Mouse (Mus musculus): ENCODE data around the gene Olfr522.

DNA sequence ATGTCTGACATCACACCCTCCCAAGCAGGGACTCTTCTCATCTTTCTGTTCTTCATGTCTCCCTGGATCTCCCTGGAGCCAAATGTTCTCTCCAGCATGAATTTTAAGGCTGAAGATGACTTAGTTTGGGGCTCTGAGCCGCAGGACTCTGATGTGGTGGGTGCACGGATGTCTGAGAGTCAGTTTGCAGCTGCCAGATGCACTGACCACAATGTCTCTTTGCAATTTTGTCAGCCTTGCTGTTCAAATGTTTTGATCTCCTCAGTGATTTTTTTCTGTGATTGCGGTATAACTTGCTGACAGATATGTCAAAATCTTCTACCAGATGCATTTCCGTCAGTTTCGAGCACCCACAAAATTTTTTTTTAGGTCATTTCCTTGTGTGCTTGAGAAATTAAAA lies 49.3 kb upstream of the Olfr522 start:
- TF ChIP-seq TBP (conservative IDR thresholded peaks at IDR 0.05; ENCODE audit: low read depth, low read length) (no peak), CTCF (conservative IDR thresholded peaks at IDR 0.05 in 1 of 2, IDR thresholded peaks at IDR 0.05 in 1 of 2; ENCODE audit: low read depth in 2 of 2, low read length in 2 of 2) (no peak), ZC3H11A (IDR thresholded peaks at IDR 0.05; ENCODE audit: low read depth, low read length) (no peak), BHLHE40 (IDR thresholded peaks at IDR 0.05; ENCODE audit: low read depth, low read length) (no peak), MYC (IDR thresholded peaks at IDR 0.05; ENCODE audit: low read depth, low read length) (no peak), USF1 (IDR thresholded peaks at IDR 0.05; ENCODE audit: low read depth, low read length) (no peak), HCFC1 (IDR thresholded peaks at IDR 0.05; ENCODE audit: low read depth, low read length) (no peak), NELFE (IDR thresholded peaks at IDR 0.05; ENCODE audit: low read depth, low read length) (no peak), EP300 (IDR thresholded peaks at IDR 0.05; ENCODE audit: low read length) (no peak), NRF1 (IDR thresholded peaks at IDR 0.05; ENCODE audit: low read depth, low read length) (no peak)

Data from CH12.LX (cell line).